Mouse (Mus musculus): ENCODE measurements at regions not wholly inside any gene's neighbourhood (a gene's known extent, or its start where the extent isn't known, plus 50 kb on each side); places are given as distances from the start of the nearest gene placed in this dataset.

DNA sequence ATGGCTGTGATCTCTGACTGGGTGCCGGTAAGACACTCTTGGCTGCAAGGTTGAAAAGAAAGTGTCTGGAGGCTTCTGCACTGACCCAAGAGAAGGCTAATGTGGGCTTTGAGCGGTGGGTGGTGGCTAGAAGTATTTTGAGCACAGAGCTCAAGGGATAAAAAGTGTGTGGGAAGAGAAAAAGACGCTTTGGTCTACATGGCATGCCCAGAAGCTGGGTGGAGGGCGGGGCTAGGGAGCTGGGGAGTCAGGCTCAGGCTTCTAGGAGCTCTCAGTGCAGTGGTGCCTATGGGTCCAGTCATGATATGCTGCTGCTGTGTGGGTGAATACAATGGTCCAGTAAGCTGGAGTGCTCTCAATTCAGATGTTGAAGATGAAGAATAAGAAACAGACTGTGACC, 152.1 kb downstream of the Efnb1 start:
- no peak for TF ChIP-seq POLR2A (IDR thresholded peaks at IDR 0.05; ENCODE audit: low read depth, low read length)
- TF ChIP-seq CTCF (IDR thresholded peaks at IDR 0.05; ENCODE audit: borderline replicate concordance, insufficient read depth, low read length), result no peak
